Mouse (Mus musculus) forebrain, postnatal 0 days (tissue): Measurements from ENCODE around the gene Nebl. TPM values are rescaled to one million over a fixed set of nuclear protein-coding genes. Genes with fewer than 3 reads are reported as not detected.

Source experiments
- ATAC-seq: fragments of 200-750 bp; cut with Nextera tagmentation; 2 replicates; pipeline ENCODE4 v1.8.0; 2017; ENCODE audit warnings: mild to moderate bottlenecking, moderate library complexity
- DNase-seq: peaks from one replicate; pipeline ENCODE4 v3.0.0-alpha.2; 2015
- H3K27ac ChIP-seq: fragments of 300-500 bp; sonication (generic); 2 replicates; pipeline ENCODE4 v1.5.1; 2014; ENCODE audit warnings: low read depth, mild to moderate bottlenecking, antibody characterized with exemption, low read length, moderate library complexity, mixed read lengths
- H3K27me3 ChIP-seq: fragments of 300-500 bp; sonication (generic); 2 replicates; pipeline ENCODE4 v1.6.1; 2014; ENCODE audit warnings: mild to moderate bottlenecking, low read length, mixed read lengths; ENCODE audit not compliant: insufficient read depth
- H3K36me3 ChIP-seq: fragments of 300-500 bp; sonication (generic); 2 replicates; pipeline ENCODE4 v1.6.1; 2014; ENCODE audit warnings: mild to moderate bottlenecking, moderate library complexity; ENCODE audit not compliant: insufficient read depth
- H3K4me1 ChIP-seq: fragments of 300-500 bp; sonication (generic); 2 replicates; pipeline ENCODE4 v1.6.1; 2014; ENCODE audit warnings: antibody characterized with exemption; ENCODE audit not compliant: insufficient read depth
- H3K4me2 ChIP-seq: fragments of 300-500 bp; sonication (generic); 2 replicates; pipeline ENCODE4 v1.6.1; 2014; ENCODE audit warnings: low read depth, mild to moderate bottlenecking, moderate library complexity
- H3K4me3 ChIP-seq: fragments of 300-500 bp; sonication (generic); 2 replicates; pipeline ENCODE4 v1.5.1; 2014; ENCODE audit warnings: low read depth, low read length, mixed read lengths
- H3K9ac ChIP-seq: fragments of 300-500 bp; sonication (generic); 2 replicates; pipeline ENCODE4 v1.6.1; 2014; ENCODE audit warnings: mild to moderate bottlenecking
- H3K9me3 ChIP-seq: fragments of 300-500 bp; sonication (generic); 2 replicates; pipeline ENCODE4 v1.6.1; 2016; ENCODE audit warnings: low read length
- CTCF ChIP-seq: sonication (generic); IDR thresholded peaks from 2 replicates; pipeline ENCODE4 v1.5.1; 2016; ENCODE audit warnings: antibody characterized with exemption, control low read depth, low read depth
- WGBS: fragments of 180-500 bp; shearing (Covaris S2); extraction: QIAGEN DNeasy Blood & Tissue Kit; methylation state at CpG from one replicate; pipeline ENCODE4 v1.1.7; 2014; 5-methylcytosine and 5-hydroxymethylcytosine counted together
- polyA plus RNA-seq: library from polyadenylated mRNA; unstranded; fragments of >200 nt; fragmentation: Nextera tagmentation; extraction: Ambion mirVana; gene quantifications from 2 replicates; pipeline ENCODE4 v1.2.1, GENCODE M21; 2015
- total RNA-seq: library from RNA; depleted of rRNA; stranded (reverse); fragments of >200 nt; gene quantifications from 2 replicates; pipeline ENCODE4 v1.2.3, GENCODE M21; 2014

The Nebl gene
- total and polyA plus RNA-seq, 2 experiments from 2014 or later = 9.2 to 27.8 TPM

GRCm38 (mm10) chr2:17705964-17706363, 25.3 kb downstream of the Nebl start:
- DNase-seq (no peak), ATAC-seq (no peak)
- 72% methylated on average over 5 of the region's 5 CpGs for WGBS

GRCm38 (mm10) chr2:17705426-17705825, 25.8 kb downstream of the Nebl start:
- Histone ChIP-seq H3K4me3 (no peak overlapping the region), H3K9ac (no peak overlapping the region), H3K4me2 (no peak overlapping the region), H3K9me3 (no peaks in the 10 kb centered on the region), H3K4me1 (peaks cover 16% of the 10 kb centered on the region), H3K36me3 (no peaks in the 10 kb centered on the region), H3K27ac (no peak overlapping the region), H3K27me3 (no peaks in the 10 kb centered on the region)
- no peak for TF ChIP-seq CTCF
- WGBS = 64% methylated on average over 3 of the region's 3 CpGs
- ATAC-seq (no peak), DNase-seq (no peak)

More at GRCm38 (mm10) chr2:17705964-17706363, 25.3 kb downstream of the Nebl start:
- no peak overlapping the region for H3K4me2 ChIP-seq
- TF ChIP-seq CTCF = no peak
- H3K4me3 ChIP-seq = no peak overlapping the region
- no peaks in the 10 kb centered on the region for H3K27me3 ChIP-seq
- H3K4me1 ChIP-seq = peaks cover 16% of the 10 kb centered on the region
- no peak overlapping the region for H3K9ac ChIP-seq
- H3K9me3 ChIP-seq = no peaks in the 10 kb centered on the region
- no peaks in the 10 kb centered on the region for H3K36me3 ChIP-seq
- H3K27ac ChIP-seq = no peak overlapping the region

- Histone ChIP-seq H3K27ac (peak overlapping the region; percentile 71), H3K9me3 (no peaks in the 10 kb centered on the region), H3K4me2 (no peak overlapping the region), H3K4me3 (no peak overlapping the region), H3K4me1 (peaks cover 16% of the 10 kb centered on the region), H3K9ac (no peak overlapping the region), H3K36me3 (no peaks in the 10 kb centered on the region), H3K27me3 (no peaks in the 10 kb centered on the region)
- DNase-seq (peak; percentile 56), ATAC-seq (peak; percentile 85)
- 34% methylated on average over 2 of the region's 2 CpGs for WGBS
- no peak for TF ChIP-seq CTCF
Measured at GRCm38 (mm10) chr2:17703170-17703512, 28.1 kb downstream of the Nebl start.

- H3K36me3 ChIP-seq = no peaks in the 10 kb centered on the region
- H3K9me3 ChIP-seq = no peaks in the 10 kb centered on the region
- no peak for TF ChIP-seq CTCF
- DNase-seq (no peak), ATAC-seq (peak; percentile 59)
- H3K9ac ChIP-seq = no peak overlapping the region
- peaks cover 16% of the 10 kb centered on the region for H3K4me1 ChIP-seq
- 59% methylated on average over 7 of the region's 7 CpGs for WGBS
- peak overlapping the region; percentile 71 for H3K27ac ChIP-seq
- no peaks in the 10 kb centered on the region for H3K27me3 ChIP-seq
- no peak overlapping the region for H3K4me2 ChIP-seq
- no peak overlapping the region for H3K4me3 ChIP-seq
Measured at GRCm38 (mm10) chr2:17702481-17703169, 28.6 kb downstream of the Nebl start.

GRCm38 (mm10) chr2:17698161-17699087, 32.8 kb downstream of the Nebl start:
- no peaks in the 10 kb centered on the region for H3K27me3 ChIP-seq
- H3K9ac ChIP-seq = no peak overlapping the region
- no peak overlapping the region for H3K4me3 ChIP-seq
- H3K36me3 ChIP-seq = no peaks in the 10 kb centered on the region
- peaks cover 11% of the 10 kb centered on the region for H3K4me1 ChIP-seq
- H3K9me3 ChIP-seq = no peaks in the 10 kb centered on the region
- DNase-seq = no peak
- H3K27ac ChIP-seq = no peak overlapping the region
- no peak overlapping the region for H3K4me2 ChIP-seq
- no peak; the same call in 1 of the 2 replicates for ATAC-seq
- 46% methylated on average over 4 of the region's 4 CpGs for WGBS
- no peak for TF ChIP-seq CTCF

- Histone ChIP-seq H3K9ac (no peak overlapping the region), H3K36me3 (no peaks in the 10 kb centered on the region), H3K27me3 (no peaks in the 10 kb centered on the region), H3K9me3 (no peaks in the 10 kb centered on the region), H3K4me3 (no peak overlapping the region), H3K27ac (no peak overlapping the region), H3K4me2 (no peak overlapping the region), H3K4me1 (no peaks in the 10 kb centered on the region)
- DNase-seq (no peak), ATAC-seq (no peak)
- 85% methylated on average over 2 of the region's 2 CpGs for WGBS
- TF ChIP-seq CTCF = no peak
Measured at GRCm38 (mm10) chr2:17692926-17693325, 38.3 kb downstream of the Nebl start.

GRCm38 (mm10) chr2:17690264-17690663, 41.0 kb downstream of the Nebl start:
- no peak overlapping the region for H3K9ac ChIP-seq
- H3K36me3 ChIP-seq = no peaks in the 10 kb centered on the region
- H3K27ac ChIP-seq = no peak overlapping the region
- no peak overlapping the region for H3K4me2 ChIP-seq
- no peaks in the 10 kb centered on the region for H3K4me1 ChIP-seq
- H3K27me3 ChIP-seq = no peaks in the 10 kb centered on the region
- no peaks in the 10 kb centered on the region for H3K9me3 ChIP-seq
- WGBS = 72% methylated on average over 5 of the region's 5 CpGs
- no peak overlapping the region for H3K4me3 ChIP-seq
- no peak for DNase-seq
- peak; percentile 60; the same call in 1 of the 2 replicates for ATAC-seq
- no peak for TF ChIP-seq CTCF
